Mouse (Mus musculus): Measurements from ENCODE around the gene Impad1.

Gene Impad1

GRCm38 (mm10) chr4:4792992-4793834, at the start of gene Impad1:
TSS of gene Impad1 (minus strand) at chr4:4793355.
- peak; percentile 78 for DNase-seq

- DNase-seq = no peak
Measured at GRCm38 (mm10) chr4:4840145-4840544, 47.0 kb upstream of the Impad1 start.

GRCm38 (mm10) chr4:4833789-4834295, 40.7 kb upstream of the Impad1 start:
- no peak for DNase-seq

GRCm38 (mm10) chr4:4828131-4828530, 35.0 kb upstream of the Impad1 start:
- DNase-seq = no peak

- no peak for DNase-seq
Measured at GRCm38 (mm10) chr4:4822119-4822518, 29.0 kb upstream of the Impad1 start.

GRCm38 (mm10) chr4:4792141-4792991, 789 bp downstream of the Impad1 start:
- peak; percentile 32 for DNase-seq

- no peak for DNase-seq
Measured at GRCm38 (mm10) chr4:4791180-4791579, 2.0 kb downstream of the Impad1 start.

GRCm38 (mm10) chr4:4785169-4785568, 8.0 kb downstream of the Impad1 start:
- DNase-seq = no peak

GRCm38 (mm10) chr4:4784305-4784704, 8.8 kb downstream of the Impad1 start:
- DNase-seq = no peak

GRCm38 (mm10) chr4:4783686-4783957, 9.5 kb downstream of the Impad1 start:
- DNase-seq = no peak

- DNase-seq = no peak
Measured at GRCm38 (mm10) chr4:4782882-4783685, 10.1 kb downstream of the Impad1 start.

- DNase-seq = no peak
Measured at GRCm38 (mm10) chr4:4779265-4779770, 13.8 kb downstream of the Impad1 start.

- no peak for DNase-seq
Measured at GRCm38 (mm10) chr4:4771523-4772114, 21.5 kb downstream of the Impad1 start.

GRCm38 (mm10) chr4:4765806-4766205, 27.3 kb downstream of the Impad1 start:
- DNase-seq = no peak

GRCm38 (mm10) chr4:4758376-4758775, 34.8 kb downstream of the Impad1 start:
- no peak for DNase-seq

GRCm38 (mm10) chr4:4729427-4729826, 63.7 kb downstream of the Impad1 start:
- no peak for DNase-seq

- DNase-seq = no peak
Measured at GRCm38 (mm10) chr4:4726241-4726776, 66.8 kb downstream of the Impad1 start.

- DNase-seq = no peak
Measured at GRCm38 (mm10) chr4:4723821-4724220, 69.3 kb downstream of the Impad1 start.

- no peak for DNase-seq
Measured at GRCm38 (mm10) chr4:4722081-4722480, 71.1 kb downstream of the Impad1 start.

GRCm38 (mm10) chr4:4717763-4718347, 75.3 kb downstream of the Impad1 start:
- peak; percentile 14 for DNase-seq
